Mouse (Mus musculus): ENCODE results near the gene Rem2. TPM values are rescaled to one million over a fixed set of nuclear protein-coding genes. Genes with fewer than 3 reads are reported as not detected.

Rem2 gene
- polyA plus RNA-seq, 1 experiment: 0.59 TPM

DNA sequence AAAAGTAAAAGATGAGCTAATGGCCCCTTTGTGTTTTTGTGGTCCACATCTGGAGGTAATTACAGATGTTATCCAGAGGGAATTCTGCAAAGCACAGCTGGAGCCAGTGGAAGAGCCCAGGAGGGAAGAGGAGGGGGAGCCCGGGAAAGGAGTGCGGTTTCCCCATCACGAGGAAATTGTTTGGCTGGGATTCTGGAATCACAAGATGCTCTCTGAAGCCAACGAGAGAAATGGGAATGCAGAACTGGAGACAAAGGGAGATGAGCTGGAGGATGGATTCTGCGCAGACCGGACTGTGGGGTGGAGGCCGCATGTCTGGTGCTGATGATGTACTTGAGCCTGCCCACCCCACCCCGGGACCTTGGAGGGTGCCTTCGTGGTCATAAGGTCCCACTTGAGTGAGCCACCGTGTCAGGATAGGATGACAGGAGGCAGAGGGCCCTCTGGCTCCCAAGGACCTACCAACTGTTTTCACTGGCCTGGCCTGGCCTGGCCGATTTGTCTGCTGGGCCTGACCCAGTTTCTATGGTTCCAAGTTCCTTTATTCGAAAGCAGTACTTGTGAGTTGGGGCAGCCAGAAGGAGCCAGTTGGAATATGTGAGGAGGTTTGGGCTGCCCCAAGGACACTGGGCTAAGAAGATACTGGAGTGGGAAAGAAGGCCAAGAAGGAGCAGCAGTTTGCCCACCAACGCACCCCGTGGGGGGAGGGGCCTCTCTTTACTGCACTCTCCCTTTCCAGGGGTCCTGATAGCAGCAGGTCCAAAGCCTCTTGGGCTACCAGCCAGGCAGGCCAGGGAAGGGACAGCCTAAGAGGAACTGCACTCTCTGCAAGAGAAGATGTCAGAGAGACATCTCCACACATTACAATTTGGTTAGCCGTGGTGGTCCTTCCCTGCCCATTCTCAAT lies 31.9 kb upstream of the Rem2 start:
- no peak for DNase-seq (ENCODE audit: low read depth)

GRCm38 (mm10) chr14:54445476-54445875 lies 30.4 kb upstream of the Rem2 start:
- DNase-seq (ENCODE audit: low read depth): no peak

DNA sequence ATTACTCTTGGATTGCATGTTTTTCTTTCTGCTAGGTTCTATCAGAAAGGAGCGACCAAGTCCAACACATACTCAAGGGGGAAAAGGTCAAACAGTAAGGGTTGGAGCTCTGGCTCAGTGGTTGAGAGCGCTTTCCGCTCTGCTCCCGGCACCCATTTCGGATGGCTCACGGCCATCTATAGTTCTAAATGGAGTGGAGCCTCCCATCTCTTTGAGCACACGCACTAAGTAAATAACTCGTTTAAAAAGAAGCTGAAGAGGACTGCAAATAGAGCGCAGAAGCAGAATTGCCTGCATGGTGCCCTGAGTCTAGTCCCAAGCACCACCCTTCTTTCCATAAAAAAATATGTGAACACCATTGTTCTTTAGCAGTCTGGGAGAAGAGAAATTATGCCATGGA lies 22.3 kb upstream of the Rem2 start:
- DNase-seq (ENCODE audit: low read depth): no peak

GRCm38 (mm10) chr14:54454669-54455528 lies 21.0 kb upstream of the Rem2 start:
- DNase-seq (ENCODE audit: low read depth): no peak

DNA sequence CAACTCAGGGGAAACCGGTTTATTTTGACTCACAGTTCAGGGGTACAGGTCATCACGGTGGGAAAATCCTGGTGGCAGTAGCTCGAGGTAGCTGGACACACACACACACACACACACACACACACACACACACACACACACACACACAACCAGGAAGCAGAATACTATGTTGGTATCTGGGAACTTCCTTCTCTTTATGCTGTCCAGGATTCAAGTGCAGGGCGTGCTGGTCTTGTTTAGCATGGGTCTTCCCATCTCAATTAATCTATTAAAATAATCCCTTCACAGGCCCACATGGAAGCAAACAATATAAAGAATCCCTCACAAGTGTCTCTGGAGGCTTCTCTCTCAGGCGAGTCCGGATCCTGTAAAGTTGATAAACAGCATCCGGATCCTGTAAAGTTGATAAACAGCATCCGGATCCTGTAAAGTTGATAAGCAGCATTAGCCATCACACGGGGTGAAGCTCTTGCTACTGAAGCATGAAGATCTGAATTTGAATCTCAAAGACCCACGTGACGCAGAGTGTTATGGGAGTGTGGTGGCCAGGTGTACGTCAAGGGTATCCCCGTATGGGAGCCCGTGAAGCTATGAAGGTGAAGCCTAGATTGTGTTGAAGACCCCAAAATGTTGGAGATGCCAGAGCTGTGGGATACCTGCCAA lies 17.9 kb upstream of the Rem2 start:
- no peak for DNase-seq (ENCODE audit: low read depth)

DNA sequence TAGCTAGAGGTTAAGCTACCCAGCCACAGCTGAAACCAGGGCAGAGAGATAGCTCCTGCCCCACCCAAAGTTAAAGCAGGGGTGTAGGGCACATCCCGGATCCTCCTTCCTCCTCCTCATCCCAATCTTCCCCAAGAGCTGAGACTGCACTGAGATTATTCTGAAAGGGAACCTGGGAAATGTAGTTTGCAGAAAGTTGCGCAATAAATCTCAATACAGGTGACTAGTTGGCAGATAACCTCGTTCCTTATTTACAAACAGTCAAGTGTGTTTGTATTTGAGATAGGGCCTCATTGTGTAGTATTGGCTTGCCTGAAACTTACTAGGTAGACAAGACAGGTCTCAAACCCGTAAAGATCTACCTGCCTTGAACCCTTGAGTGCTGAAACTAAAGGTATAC lies 13.8 kb upstream of the Rem2 start:
- no peak for DNase-seq (ENCODE audit: low read depth)

DNA sequence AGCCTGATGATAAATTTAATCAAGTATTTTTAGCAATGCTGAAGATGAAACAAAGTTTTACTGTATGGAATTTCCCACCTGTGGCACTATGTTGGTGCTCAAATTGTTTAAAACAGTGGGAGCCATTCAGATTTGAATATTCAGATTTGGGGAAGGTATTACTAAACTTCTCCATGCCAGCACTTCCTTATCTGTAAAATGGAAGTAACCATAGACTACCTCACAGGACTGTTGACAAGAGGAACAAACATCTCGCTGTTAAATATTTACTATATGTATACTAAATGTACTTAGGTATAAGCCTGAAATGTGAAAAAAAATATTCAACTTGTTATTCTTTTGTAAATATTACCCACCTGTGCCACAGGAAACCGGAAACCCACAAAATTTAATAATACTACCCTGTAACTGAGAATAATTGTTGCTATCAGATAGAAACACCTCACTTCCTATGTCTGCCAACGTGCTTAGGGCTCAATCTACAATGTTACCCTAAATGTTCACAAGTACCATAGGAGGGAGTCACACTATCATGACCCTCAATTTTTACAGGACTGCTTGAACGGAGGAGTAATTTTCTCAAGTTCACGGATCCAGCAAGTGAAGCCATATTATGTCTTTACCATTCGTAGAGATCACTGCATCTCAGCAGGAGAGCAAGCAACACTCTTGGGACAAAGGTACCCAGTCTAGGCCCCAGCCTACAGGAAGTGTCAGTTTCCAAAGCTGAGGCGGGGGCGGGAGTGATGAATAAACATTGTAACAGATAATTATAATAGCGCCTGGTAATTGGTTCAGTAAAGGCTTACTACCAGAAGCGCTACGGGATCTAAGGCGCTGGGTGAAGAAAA lies 12.6 kb upstream of the Rem2 start:
- no peak for DNase-seq (ENCODE audit: low read depth)

- no peak for DNase-seq (ENCODE audit: low read depth)
Measured at GRCm38 (mm10) chr14:54463959-54464292, 12.0 kb upstream of the Rem2 start, which contains the start of gene Lrp10. Gene Lrp10 (plus strand): TSS chr14:54464137.

DNA sequence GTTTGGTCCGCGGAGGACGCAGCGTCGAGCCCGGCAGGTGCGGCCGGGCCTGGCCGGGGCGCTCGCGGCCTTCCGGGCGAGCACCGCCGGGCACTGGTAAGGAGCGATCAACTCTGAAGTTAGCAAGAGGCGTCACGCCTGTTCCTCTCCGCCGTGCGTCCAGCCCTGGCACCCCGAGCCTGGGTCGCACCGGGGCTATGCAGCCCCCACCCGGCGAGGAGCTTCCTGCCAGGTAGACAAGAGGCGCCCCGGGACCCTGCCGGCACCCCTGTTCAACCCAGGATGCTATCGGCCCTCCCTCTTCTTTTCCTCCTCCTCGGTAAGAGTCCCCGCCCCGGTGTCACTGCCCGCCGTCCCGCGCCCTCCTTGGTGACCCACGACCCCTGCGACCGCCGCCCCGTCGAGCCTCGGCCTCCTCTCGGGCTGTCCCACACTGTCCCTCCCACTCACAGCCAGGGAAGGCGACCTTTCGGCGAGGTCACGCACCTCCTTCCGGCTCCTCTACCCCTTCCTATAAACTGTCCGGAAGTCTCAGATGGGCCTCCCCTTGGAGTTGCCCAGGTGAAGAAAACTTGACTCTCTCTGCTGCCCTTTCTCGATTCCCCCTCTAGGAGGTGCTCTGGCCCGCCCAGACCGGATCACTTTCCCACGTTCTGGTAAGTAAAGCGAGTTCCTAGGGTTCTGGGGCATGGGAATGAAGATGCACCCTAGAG lies 11.5 kb upstream of the Rem2 start:
- no peak for DNase-seq (ENCODE audit: low read depth)

GRCm38 (mm10) chr14:54471467-54471866 lies 4.4 kb upstream of the Rem2 start:
- no peak for DNase-seq (ENCODE audit: low read depth)

DNA sequence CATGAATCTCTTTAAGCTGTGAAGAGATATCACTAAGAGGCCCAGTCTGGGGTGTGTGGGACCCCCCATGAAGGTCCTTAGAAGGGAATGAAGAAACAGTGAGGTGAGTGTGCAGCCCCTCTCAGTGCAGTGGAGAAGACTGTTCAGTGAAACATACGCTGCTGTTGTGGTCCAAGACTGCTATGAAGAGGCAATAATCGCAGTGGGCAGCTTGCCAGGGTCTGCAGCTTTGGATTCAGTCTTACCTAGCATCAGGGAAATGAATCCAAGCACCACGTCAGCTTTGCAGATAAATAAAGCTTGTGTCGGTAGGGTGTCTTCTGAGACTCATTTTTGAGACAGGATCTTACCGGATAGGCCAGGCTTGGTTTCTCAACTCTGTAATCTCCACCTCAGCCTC lies 3.2 kb upstream of the Rem2 start:
- DNase-seq (ENCODE audit: low read depth): no peak

DNA sequence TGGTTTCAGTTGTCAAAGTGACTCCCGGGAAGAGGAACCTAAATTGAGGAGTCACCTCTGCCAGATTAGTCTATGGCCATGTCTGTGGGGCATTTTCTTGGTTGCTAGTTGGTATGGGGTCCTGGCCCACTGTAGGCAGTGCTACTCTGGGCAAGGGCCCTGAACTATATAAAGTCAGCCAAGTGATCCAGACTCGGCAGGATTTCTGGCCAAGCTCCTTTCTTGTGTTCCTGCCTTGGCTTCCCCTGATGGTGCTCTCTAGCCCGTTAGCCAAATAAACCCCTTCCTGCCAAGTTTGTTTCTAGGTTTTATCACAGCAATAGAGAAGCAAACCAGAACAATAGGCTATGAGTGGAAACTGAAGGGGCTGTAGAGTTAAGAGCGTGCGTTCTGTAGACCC lies 1.2 kb upstream of the Rem2 start:
- no peak for DNase-seq (ENCODE audit: low read depth)

GRCm38 (mm10) chr14:54477172-54477909 lies 1.4 kb downstream of the Rem2 start:
- no peak for DNase-seq (ENCODE audit: low read depth)

- DNase-seq (ENCODE audit: low read depth): no peak
Measured at GRCm38 (mm10) chr14:54479451-54479920, 3.6 kb downstream of the Rem2 start.

- no peak for DNase-seq (ENCODE audit: low read depth)
Measured at GRCm38 (mm10) chr14:54480673-54481072, 4.8 kb downstream of the Rem2 start.

- no peak for DNase-seq (ENCODE audit: low read depth)
Measured at GRCm38 (mm10) chr14:54481402-54481801, 5.5 kb downstream of the Rem2 start.

- no peak for DNase-seq (ENCODE audit: low read depth)
Measured at GRCm38 (mm10) chr14:54482498-54482897, 6.6 kb downstream of the Rem2 start.

DNA sequence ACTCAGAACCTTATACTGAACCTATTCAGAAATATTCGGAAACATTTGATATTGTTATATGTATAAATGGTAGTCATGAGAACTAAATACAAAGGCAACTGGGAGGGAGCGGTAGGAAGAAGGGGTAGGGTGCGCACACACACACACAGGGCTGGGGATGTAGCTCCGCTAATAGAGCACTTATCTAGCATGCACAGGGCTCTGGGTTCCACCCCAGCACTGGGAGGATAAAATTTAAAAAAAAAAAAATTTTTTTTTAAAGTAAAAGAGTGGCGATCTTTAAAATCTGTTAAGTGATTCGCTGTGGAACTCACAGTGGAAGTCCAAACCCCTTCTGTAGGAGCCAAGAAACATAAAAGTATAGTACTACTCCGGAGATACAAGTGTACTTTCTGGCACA lies 10.0 kb downstream of the Rem2 start:
- DNase-seq (ENCODE audit: low read depth): no peak

DNA sequence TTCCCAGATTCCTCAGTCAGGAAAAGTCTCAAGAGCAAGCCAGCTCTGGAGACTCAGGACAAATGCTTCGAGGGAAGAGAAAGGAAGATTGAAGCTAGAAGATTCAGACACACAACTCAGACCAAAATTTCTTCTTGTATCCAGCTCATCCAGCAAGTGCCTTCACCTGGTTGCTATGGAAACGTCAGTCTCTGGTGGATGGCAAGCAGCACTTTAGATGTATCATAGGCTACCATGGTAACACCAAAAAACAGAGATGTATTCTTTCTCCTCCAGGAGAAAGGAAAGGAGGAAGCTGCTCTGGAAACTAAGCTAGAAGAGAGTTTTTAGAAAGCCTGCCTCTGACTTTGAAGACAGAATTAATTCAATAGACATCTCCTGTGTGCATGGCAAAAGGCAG lies 11.8 kb downstream of the Rem2 start:
- no peak for DNase-seq (ENCODE audit: low read depth)

DNA sequence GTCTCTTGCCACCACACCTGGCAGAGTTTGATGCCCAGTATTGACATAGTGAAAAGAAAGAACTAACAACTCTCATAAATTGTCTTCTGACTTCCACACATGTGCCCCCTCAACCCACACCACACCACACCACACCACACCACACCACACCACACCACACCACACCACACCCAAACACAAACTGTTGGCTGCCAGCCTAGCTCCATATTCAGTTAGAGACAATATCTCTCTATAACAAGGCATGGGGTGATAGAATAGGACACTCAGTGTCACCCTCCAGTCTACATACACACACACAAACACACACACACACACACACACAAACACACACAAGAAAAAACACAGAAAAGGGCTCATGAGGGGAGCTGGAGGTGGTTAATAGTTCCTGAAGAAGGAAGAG lies 12.4 kb downstream of the Rem2 start:
- no peak for DNase-seq (ENCODE audit: low read depth)
